In the genomic region with DNA sequence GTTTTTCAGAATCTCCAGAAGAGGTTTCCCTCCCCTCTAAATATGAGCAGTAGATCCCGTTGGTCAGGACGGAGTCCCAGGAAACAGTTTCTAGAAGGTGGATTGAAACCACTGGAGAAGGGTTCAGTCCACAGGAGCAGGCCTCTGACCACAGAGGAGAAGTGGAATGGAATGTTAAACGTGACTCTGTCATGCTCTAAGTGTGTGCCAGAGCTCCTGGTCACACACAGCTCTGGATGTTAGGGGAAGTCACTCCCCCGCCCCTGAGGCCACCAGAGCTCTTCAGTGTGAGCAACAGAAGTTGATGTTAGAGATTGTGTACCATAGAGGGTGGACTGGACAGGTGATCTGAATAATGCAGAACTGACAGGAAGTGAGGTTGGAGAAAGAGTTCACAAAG, we compare ENCODE assay signal across 28 mouse cellular contexts.
DNase-seq lines count a peak whose midpoint lies in the region; ATAC-seq and TF ChIP-seq lines count a peak whose summit lies in the region.
"Had no signal": no experiment of that assay in that cellular context is flagged by ENCODE, and none has a peak within 500 bp of the region (broad histone marks: within the 10 kb centered on the region; RNA-seq: fewer than 3 reads in every experiment).

No protein-coding gene starts in this region.

- peak; percentile 47; the same call in 1 of the 2 replicates for ATAC-seq in heart, embryonic 15.5 days (replicated peaks; ENCODE audit: insufficient number of reproducible peaks, insufficient read depth, low FRiP score, low read depth)
- peak; percentile 73 for ATAC-seq in lung, embryonic 16.5 days (ENCODE audit: low read depth)
- peak; percentile 29; the same call in 1 of the 2 replicates for ATAC-seq in granulocyte monocyte progenitor cell, adult 5-6 weeks (replicated peaks; ENCODE audit: poor library complexity, severe bottlenecking)
- ATAC-seq in forebrain, postnatal 0 days: no peak
- ATAC-seq: forebrain, embryonic 15.5 days; hindbrain, postnatal 0 days; Patski had no signal

- H3K27me3 ChIP-seq in heart, embryonic 15.5 days: no peaks in the 10 kb centered on the region
- no peaks in the 10 kb centered on the region for H3K27me3 ChIP-seq in lung, embryonic 16.5 days (ENCODE audit: control insufficient read depth, insufficient read depth, low read depth, low read length)
- no peaks in the 10 kb centered on the region for H3K27me3 ChIP-seq in forebrain, postnatal 0 days (ENCODE audit: insufficient read depth, low read length)
- H3K27me3 ChIP-seq: embryonic facial prominence, embryonic 13.5 days; forebrain, embryonic 12.5 days; forebrain, embryonic 15.5 days; Patski had no signal

- TF ChIP-seq CTCF in forebrain, postnatal 0 days (IDR thresholded peaks at IDR 0.05; ENCODE audit: low read depth): no peak

- H3K9ac ChIP-seq in heart, embryonic 15.5 days: no peak overlapping the region
- no peak overlapping the region for H3K9ac ChIP-seq in lung, embryonic 16.5 days (ENCODE audit: low read length)
- H3K9ac ChIP-seq in forebrain, postnatal 0 days: no peak overlapping the region
- H3K9ac ChIP-seq: embryonic facial prominence, embryonic 13.5 days; forebrain, embryonic 12.5 days; forebrain, embryonic 15.5 days; heart, embryonic 13.5 days; hindbrain, embryonic 14.5 days had no signal

- H3K9me3 ChIP-seq in heart, embryonic 15.5 days (replicated peaks): no peaks in the 10 kb centered on the region
- no peaks in the 10 kb centered on the region for H3K9me3 ChIP-seq in lung, embryonic 16.5 days (ENCODE audit: control insufficient read depth, low read length)
- H3K9me3 ChIP-seq in forebrain, postnatal 0 days (ENCODE audit: low read length): no peaks in the 10 kb centered on the region
- H3K9me3 ChIP-seq: embryonic facial prominence, embryonic 10.5 days; embryonic facial prominence, embryonic 13.5 days; forebrain, embryonic 12.5 days; forebrain, embryonic 15.5 days; heart, embryonic 10.5 days; heart, embryonic 13.5 days had no signal

- no peak for DNase-seq in heart, adult 18-20 months
- DNase-seq in lung, postnatal 25 days (ENCODE audit: low spot score): no peak
- DNase-seq in frontal cortex, postnatal 25 days (ENCODE audit: low spot score in 2 of 2): no peak
- no peak for DNase-seq in forebrain, postnatal 0 days
- DNase-seq: adrenal gland, postnatal 10 days; adrenal gland, postnatal 36 days; cerebellum, adult 18-20 months; cerebellum, adult 9-10 months; cerebellum, postnatal 14 days; gastrocnemius, adult 2 months; gastrocnemius, postnatal 14 days; heart, adult 2 months; heart, postnatal 10 days; heart, postnatal 4 days had no signal

- H3K4me2 ChIP-seq in heart, embryonic 15.5 days: no peak overlapping the region
- H3K4me2 ChIP-seq in lung, embryonic 16.5 days (ENCODE audit: low read depth, low read length): no peak overlapping the region
- no peak overlapping the region for H3K4me2 ChIP-seq in forebrain, postnatal 0 days (ENCODE audit: low read depth)
- H3K4me2 ChIP-seq: embryonic facial prominence, embryonic 13.5 days; forebrain, embryonic 12.5 days; forebrain, embryonic 15.5 days; heart, embryonic 13.5 days; hindbrain, embryonic 14.5 days had no signal

- WGBS in heart, embryonic 15.5 days: 49% methylated on average over 4 of the region's 4 CpGs
- 31% methylated on average over 4 of the region's 4 CpGs for WGBS in lung, embryonic 16.5 days
- WGBS in forebrain, postnatal 0 days: 77% methylated on average over 4 of the region's 4 CpGs

- no peaks in the 10 kb centered on the region for H3K36me3 ChIP-seq in heart, embryonic 15.5 days
- no peaks in the 10 kb centered on the region for H3K36me3 ChIP-seq in lung, embryonic 16.5 days (ENCODE audit: control insufficient read depth, insufficient read depth, low read length)
- no peaks in the 10 kb centered on the region for H3K36me3 ChIP-seq in forebrain, postnatal 0 days (ENCODE audit: insufficient read depth)
- H3K36me3 ChIP-seq: embryonic facial prominence, embryonic 10.5 days; embryonic facial prominence, embryonic 13.5 days; forebrain, embryonic 12.5 days; forebrain, embryonic 15.5 days; G1E; heart, embryonic 10.5 days; heart, embryonic 13.5 days had no signal

- no peak overlapping the region for H3K4me3 ChIP-seq in heart, embryonic 15.5 days
- H3K4me3 ChIP-seq in lung, embryonic 16.5 days (ENCODE audit: low read length): no peak overlapping the region
- no peak overlapping the region for H3K4me3 ChIP-seq in forebrain, postnatal 0 days (ENCODE audit: low read depth, low read length)
- H3K4me3 ChIP-seq: embryonic facial prominence, embryonic 10.5 days; embryonic facial prominence, embryonic 13.5 days; erythroblast, embryonic 14.5 days; forebrain, embryonic 12.5 days; forebrain, embryonic 15.5 days; gastrocnemius, adult 2 months; heart, adult 2 months; heart, embryonic 10.5 days; heart, embryonic 13.5 days had no signal

- H3K4me1 ChIP-seq in heart, embryonic 15.5 days (replicated peaks): peaks cover 19% of the 10 kb centered on the region
- H3K4me1 ChIP-seq in lung, embryonic 16.5 days (replicated peaks; ENCODE audit: control insufficient read depth, insufficient read depth, low read length): peaks cover 18% of the 10 kb centered on the region
- H3K4me1 ChIP-seq in forebrain, postnatal 0 days (ENCODE audit: insufficient read depth): peaks cover 11% of the 10 kb centered on the region
- H3K4me1 ChIP-seq: embryonic facial prominence, embryonic 13.5 days had no signal

- H3K27ac ChIP-seq in heart, embryonic 15.5 days: no peak overlapping the region
- peak overlapping the region; percentile 53; the same call in 1 of the 2 replicates for H3K27ac ChIP-seq in lung, embryonic 16.5 days (ENCODE audit: low read length)
- H3K27ac ChIP-seq in forebrain, postnatal 0 days (ENCODE audit: low read depth, low read length): no peak overlapping the region
- H3K27ac ChIP-seq: embryonic facial prominence, embryonic 10.5 days; embryonic facial prominence, embryonic 13.5 days; forebrain, embryonic 12.5 days; forebrain, embryonic 15.5 days; gastrocnemius, adult 2 months; heart, adult 2 months; heart, embryonic 10.5 days; heart, embryonic 13.5 days; hindbrain, embryonic 14.5 days; hindbrain, postnatal 0 days had no signal
